Mouse (Mus musculus): ENCODE data around the gene Clic4.

Gene Clic4

DNA sequence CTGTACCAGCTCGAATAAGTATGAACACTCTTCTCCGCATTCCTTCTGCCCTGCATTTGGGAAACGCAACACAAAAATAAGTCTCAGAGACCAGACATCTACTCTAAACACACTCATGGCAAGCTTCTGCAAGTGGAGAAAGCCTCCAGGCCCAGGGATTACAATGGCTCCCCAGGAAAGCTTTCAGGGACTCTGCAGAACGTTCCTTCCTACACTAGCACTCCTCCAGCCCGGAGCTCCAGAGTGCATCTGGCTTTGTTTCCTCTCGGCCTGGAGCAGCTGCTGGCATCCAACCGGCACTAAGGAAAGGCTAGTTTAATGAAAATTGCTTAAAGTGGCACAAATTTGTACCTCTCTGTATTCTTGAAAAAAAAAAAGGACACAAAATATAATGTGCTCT, 14.1 kb downstream of the Clic4 start:
- DNase-seq (ENCODE audit: low spot score in 2 of 2): no peak

DNA sequence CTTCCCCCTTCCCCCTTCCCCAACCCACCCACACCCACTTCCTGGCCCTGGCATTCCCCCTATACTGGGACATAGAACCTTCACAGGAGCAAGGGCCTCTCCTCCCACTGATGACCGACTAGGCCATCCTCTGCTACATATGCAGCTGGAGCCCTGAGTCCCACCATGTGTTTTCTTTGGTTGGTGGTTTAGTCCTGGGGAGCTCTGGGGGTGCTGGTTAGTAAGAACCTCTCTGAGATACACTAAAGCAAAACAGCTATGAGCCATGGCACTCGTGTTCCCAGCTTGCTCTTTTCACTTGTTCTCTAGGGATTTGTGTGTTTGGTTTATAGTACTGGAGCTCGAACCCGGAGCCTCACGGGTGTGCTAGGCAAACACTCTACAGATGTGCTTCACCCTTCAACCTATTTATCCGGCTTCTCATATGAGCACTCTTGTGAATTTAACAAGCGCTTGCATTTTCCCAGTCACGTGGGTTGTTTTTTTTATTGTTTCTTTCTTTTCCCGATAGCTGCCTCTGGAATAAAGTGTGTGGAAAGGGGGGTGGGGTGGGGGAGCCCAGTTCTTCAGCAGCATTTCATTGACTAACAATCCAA, 14.6 kb downstream of the Clic4 start:
- no peak for DNase-seq (ENCODE audit: low spot score in 2 of 2)

GRCm38 (mm10) chr4:135256536-135257450, 15.8 kb downstream of the Clic4 start:
- DNase-seq (ENCODE audit: low spot score in 2 of 2): no peak

DNA sequence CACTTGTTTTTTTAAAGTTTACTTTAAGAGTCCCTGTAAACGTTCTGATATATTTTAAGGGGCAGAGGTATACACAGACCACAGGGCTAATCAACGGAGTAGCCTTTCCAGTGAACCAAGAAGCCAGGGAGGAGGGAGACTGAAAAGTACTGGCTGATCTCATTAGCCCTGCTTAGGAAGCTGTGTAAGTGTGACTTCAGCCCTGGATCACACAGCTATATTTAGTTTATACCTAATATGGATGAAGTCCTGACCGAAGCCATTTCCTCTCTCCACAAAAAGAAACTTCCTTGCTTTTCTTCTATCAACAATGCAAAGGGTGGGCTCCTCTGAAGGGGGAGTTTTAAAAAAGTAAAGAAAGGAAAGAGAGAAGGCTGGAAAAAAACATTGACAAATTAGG, 17.8 kb downstream of the Clic4 start:
- DNase-seq (ENCODE audit: low spot score in 2 of 2): peak; percentile 79 to 83

DNA sequence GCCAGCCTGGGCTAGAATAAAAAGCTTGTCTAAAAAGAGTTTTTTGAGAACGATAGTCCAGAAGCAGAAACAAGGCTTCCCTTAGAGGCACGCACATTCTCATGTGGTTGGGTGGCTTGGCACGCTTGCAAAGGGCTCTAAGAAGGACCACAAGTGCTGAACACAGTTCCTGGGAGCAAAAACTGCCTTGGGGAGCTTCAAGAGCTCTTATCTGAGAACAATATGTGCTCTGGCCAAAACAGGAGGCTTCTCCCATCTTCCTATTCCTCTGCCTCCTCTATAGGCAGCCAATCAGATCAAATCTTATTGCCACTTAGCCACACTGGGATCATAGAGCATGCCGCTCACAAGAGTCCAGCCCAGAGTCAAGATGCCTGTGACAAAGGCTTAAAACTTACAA, 18.3 kb downstream of the Clic4 start:
- peak; percentile 70 to 77 for DNase-seq (ENCODE audit: low spot score in 2 of 2)

- DNase-seq (ENCODE audit: low spot score in 2 of 2): no peak
These were observed 19.2 kb downstream of the Clic4 start for GRCm38 (mm10) chr4:135253239-135254039.

GRCm38 (mm10) chr4:135251801-135252200, 20.8 kb downstream of the Clic4 start:
- no peak for DNase-seq (ENCODE audit: low spot score in 2 of 2)

DNA sequence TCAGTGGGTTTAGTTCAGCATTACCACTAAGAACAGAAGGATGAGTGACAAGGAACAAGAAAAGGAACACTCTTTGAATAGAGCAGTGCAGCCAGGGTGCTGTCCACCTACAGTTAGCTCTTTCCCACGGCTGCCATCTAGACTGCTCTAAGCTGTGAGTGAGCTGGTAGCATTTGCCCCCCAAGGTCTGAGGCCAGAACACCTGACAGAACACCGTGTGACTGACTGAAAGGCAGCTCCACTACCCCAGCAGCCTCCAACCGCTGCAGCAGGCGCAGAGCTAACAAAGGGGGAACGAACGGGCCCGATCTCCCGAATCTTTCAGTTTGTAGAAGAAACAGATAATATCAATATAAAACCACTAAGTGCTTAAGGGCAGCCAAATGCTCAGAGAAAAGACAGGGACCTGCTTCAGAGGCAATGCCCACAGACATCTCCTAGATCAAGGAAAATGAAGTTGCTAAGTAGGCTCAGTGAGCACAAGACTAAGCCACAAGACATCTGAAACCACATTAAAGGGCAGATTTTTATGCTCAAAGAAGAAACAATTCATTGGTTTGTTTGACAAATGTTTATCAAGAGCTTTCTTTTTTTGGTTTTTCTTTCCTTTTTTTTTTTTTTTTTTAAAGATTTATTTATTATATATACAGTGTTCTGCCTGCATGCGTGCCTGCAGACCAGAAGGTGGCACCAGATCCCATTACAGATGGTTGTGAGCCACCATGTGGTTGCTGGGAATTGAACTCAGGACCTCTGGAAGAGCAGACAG, 24.2 kb downstream of the Clic4 start:
- no peak for DNase-seq (ENCODE audit: low spot score in 2 of 2)

GRCm38 (mm10) chr4:135246866-135247756, 25.5 kb downstream of the Clic4 start:
- no peak for DNase-seq (ENCODE audit: low spot score in 2 of 2)

DNA sequence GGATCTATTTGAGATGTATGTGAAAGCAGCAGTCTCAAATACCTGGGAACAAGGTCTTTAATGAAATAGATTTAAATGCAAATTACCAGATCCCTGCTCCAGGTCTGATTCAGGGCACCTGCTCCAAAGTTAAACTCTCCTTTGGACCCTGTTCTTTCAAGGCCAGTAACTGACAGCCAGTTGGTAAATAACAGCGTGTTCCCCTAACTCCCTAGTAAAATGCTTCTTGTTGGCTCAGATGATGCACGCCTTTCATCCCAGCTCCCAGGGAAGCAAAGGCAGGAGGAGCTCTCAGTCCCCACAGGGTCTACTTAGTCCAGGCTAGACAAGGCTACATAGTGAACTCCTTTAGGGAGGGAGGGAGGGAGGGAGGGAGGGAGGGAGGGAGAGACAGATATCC, 26.2 kb downstream of the Clic4 start:
- DNase-seq (ENCODE audit: low spot score in 2 of 2): no peak

- DNase-seq (ENCODE audit: low spot score in 2 of 2): no peak
These were observed 26.8 kb downstream of the Clic4 start for GRCm38 (mm10) chr4:135245841-135246240.

DNA sequence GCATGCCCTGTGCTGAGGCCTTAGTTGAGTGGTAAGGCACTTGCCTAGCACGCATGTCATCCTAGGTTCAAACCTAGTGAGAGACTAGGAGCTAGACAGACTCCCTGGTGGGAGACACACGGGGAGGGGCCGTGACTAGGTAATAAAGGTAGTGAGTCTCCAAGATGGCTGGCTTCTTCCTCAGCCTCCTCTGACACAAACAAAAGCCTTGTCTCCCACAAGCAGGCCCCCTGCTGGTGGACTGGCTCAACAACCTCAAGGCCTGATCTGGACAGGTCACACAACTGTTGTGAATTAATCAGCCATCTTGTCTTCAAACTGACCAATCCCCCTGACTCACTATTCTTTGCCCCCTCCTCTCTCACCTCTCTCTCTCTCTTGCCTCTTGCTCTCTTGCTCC, 28.3 kb downstream of the Clic4 start:
- no peak for DNase-seq (ENCODE audit: low spot score in 2 of 2)

GRCm38 (mm10) chr4:135242913-135243541, 29.6 kb downstream of the Clic4 start:
- DNase-seq (ENCODE audit: low spot score in 2 of 2): no peak

DNA sequence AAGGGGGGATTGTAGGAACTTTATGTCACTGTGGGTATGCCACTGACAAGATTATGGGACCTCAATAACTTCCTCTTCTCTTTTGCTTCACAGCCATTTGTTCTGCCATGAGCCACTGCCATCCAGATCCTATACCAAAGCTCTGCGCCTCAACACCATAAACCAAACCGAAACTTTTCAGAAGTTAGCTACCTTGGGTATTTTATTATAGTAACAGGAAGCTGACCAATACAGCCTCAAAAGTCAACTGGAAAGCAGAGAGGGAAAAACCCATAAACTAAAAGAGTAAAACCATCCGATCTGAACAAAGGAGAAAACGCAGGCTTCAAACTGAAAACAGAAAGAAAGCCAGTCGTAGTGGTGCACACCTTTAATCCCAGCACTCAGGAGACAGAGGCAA, 30.2 kb downstream of the Clic4 start:
- DNase-seq (ENCODE audit: low spot score in 2 of 2): no peak

GRCm38 (mm10) chr4:135241669-135242068, 30.9 kb downstream of the Clic4 start:
- no peak for DNase-seq (ENCODE audit: low spot score in 2 of 2)

DNA sequence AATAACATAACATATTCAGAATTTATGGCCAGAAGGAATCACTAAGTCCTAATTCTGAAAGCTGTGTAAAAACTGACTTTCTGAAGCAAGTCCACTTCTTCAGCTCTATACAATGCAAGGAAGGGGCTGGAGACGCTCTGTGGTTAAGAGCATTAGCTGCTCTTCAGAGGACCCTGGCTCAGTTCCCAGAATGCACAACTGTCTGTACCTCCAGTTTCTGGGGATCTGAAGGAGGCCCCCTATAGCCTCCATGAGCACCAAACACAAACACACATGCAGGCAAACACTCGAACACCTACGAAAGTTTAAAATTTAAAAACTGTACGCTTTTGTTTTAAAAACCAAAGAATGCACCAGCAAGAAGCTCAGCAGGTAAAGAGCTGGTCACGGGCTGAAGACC, 31.5 kb downstream of the Clic4 start:
- no peak for DNase-seq (ENCODE audit: low spot score in 2 of 2)

GRCm38 (mm10) chr4:135240329-135240728, 32.3 kb downstream of the Clic4 start:
- DNase-seq (ENCODE audit: low spot score in 2 of 2): no peak

GRCm38 (mm10) chr4:135238706-135239510, 33.7 kb downstream of the Clic4 start:
- DNase-seq (ENCODE audit: low spot score in 2 of 2): no peak

DNA sequence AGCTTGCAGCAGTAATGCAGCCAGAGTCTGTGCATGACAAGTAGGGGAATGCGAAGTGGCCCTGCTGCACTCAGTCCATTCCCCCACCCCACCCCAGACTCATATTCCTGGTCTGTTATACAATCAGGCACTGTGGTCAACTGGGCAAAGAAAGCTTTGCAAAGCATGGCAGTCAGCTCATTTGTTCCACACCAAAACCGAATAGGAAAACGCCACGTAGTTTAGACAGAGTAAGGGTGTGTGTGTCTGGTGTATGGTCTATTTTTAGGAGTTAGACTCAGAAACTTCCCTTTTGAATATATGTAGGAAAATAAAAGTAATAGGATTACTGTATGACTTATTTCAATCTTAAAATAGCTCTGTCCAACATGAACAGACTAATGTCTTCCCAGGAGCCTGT, 36.0 kb downstream of the Clic4 start:
- DNase-seq (ENCODE audit: low spot score in 2 of 2): no peak
